Comparison of ENCODE assay signal across 8 mouse cellular contexts in genomic region chr4:98758012-98758821, GRCm38 (mm10). TPM values are rescaled to one million over a fixed set of nuclear protein-coding genes. Genes with fewer than 3 reads are reported as not detected.
DNase-seq lines count a peak whose midpoint lies in the region; ATAC-seq and TF ChIP-seq lines count a peak whose summit lies in the region.

No protein-coding gene starts in this region.

- no peak overlapping the region for H3K27ac ChIP-seq in heart, embryonic 11.5 days (ENCODE audit: low read depth, low read length)
- H3K27ac ChIP-seq in heart, adult 2 months, result no peak overlapping the region
- no peak overlapping the region for H3K27ac ChIP-seq in heart, postnatal 0 days (ENCODE audit: low read depth)

- 42% methylated on average over 4 of the region's 4 CpGs for WGBS in heart, embryonic 11.5 days (ENCODE audit: insufficient replicate concordance)
- 63% methylated on average over 4 of the region's 4 CpGs for WGBS in heart, adult 2 months
- WGBS in heart, postnatal 0 days, result 54% methylated on average over 4 of the region's 4 CpGs

- peak; percentile 43; the same call in 1 of the 2 replicates for ATAC-seq in heart, embryonic 11.5 days (replicated peaks; ENCODE audit: insufficient number of reproducible peaks, low FRiP score, low TSS enrichment)
- peak; percentile 53 for ATAC-seq in heart, postnatal 0 days (ENCODE audit: insufficient read depth, low read depth)

- TF ChIP-seq CTCF in heart, adult 2 months (IDR thresholded peaks at IDR 0.05), result no peak
- no peak for TF ChIP-seq CTCF in brain, embryonic 14.5 days (IDR thresholded peaks at IDR 0.05; ENCODE audit: borderline replicate concordance, extremely low read depth, insufficient read depth, insufficient read length)
- no peak for TF ChIP-seq CTCF in heart, postnatal 0 days (IDR thresholded peaks at IDR 0.05; ENCODE audit: low read depth)

- intact Hi-C loops in heart, adult 2 months (cut with DNase I), result no loop called here

- no peaks in the 10 kb centered on the region for H3K9me3 ChIP-seq in heart, embryonic 11.5 days (replicated peaks; ENCODE audit: control insufficient read depth, low read length)
- H3K9me3 ChIP-seq in heart, postnatal 0 days (replicated peaks; ENCODE audit: control insufficient read depth, low read length), result no peaks in the 10 kb centered on the region

- TF ChIP-seq POLR2A in heart, adult 2 months (IDR thresholded peaks at IDR 0.05; ENCODE audit: insufficient read depth, low read depth, low read length), result no peak
- TF ChIP-seq POLR2A in brain, embryonic 14.5 days (IDR thresholded peaks at IDR 0.05; ENCODE audit: borderline replicate concordance, extremely low read depth, insufficient read depth, insufficient read length, poor library complexity, severe bottlenecking), result no peak

- DNase-seq in heart, adult 2 months, result no peak
- DNase-seq in brain, embryonic 14.5 days (ENCODE audit: low read depth), result peak; percentile 88
- DNase-seq in heart, postnatal 0 days (ENCODE audit: low spot score), result no peak
- DNase-seq in lung, postnatal 4 days, result peak; percentile 32 to 50
- no peak for DNase-seq in ovary, postnatal 10 days (ENCODE audit: low spot score)
- no peak for DNase-seq in testis, postnatal 14 days (ENCODE audit: low spot score)
- no peak for DNase-seq in c-Kit-positive CD71-positive TER-119-positive erythroid progenitor cells, embryonic 14.5 days (ENCODE audit: low spot score)

- H3K4me1 ChIP-seq in heart, embryonic 11.5 days (ENCODE audit: control insufficient read depth, insufficient read depth, low read length), result no peaks in the 10 kb centered on the region
- H3K4me1 ChIP-seq in heart, adult 2 months (ENCODE audit: control insufficient read depth, insufficient read depth, low read length), result peaks cover 2% of the 10 kb centered on the region
- H3K4me1 ChIP-seq in heart, postnatal 0 days (ENCODE audit: control insufficient read depth, insufficient read depth), result no peaks in the 10 kb centered on the region

- no peaks in the 10 kb centered on the region for H3K79me2 ChIP-seq in heart, adult 2 months (replicated peaks; ENCODE audit: control insufficient read depth, insufficient read depth, low read length)

- no peak overlapping the region for H3K4me2 ChIP-seq in heart, embryonic 11.5 days
- no peak overlapping the region for H3K4me2 ChIP-seq in heart, postnatal 0 days (ENCODE audit: low read depth, low read length)

- H3K4me3 ChIP-seq in heart, embryonic 11.5 days (ENCODE audit: low read depth, low read length), result no peak overlapping the region
- no peak overlapping the region for H3K4me3 ChIP-seq in heart, adult 2 months
- no peak overlapping the region for H3K4me3 ChIP-seq in heart, postnatal 0 days (ENCODE audit: low read depth, low read length)

- no peak for TF ChIP-seq EP300 in heart, adult 2 months (IDR thresholded peaks at IDR 0.05; ENCODE audit: insufficient read depth, low read depth, low read length)
- no peak for TF ChIP-seq EP300 in heart, postnatal 0 days (IDR thresholded peaks at IDR 0.05; ENCODE audit: low read depth)

- H3K36me3 ChIP-seq in heart, embryonic 11.5 days (ENCODE audit: control insufficient read depth, insufficient read depth, low read length), result no peaks in the 10 kb centered on the region
- H3K36me3 ChIP-seq in heart, adult 2 months (ENCODE audit: control insufficient read depth, insufficient read depth, low read length), result no peaks in the 10 kb centered on the region
- H3K36me3 ChIP-seq in heart, postnatal 0 days (replicated peaks; ENCODE audit: control insufficient read depth, insufficient read depth, low read length), result no peaks in the 10 kb centered on the region

- H3K27me3 ChIP-seq in heart, embryonic 11.5 days (ENCODE audit: control insufficient read depth, insufficient read depth, low read length), result no peaks in the 10 kb centered on the region
- no peaks in the 10 kb centered on the region for H3K27me3 ChIP-seq in heart, adult 2 months (ENCODE audit: control insufficient read depth, insufficient read depth, low read length)
- no peaks in the 10 kb centered on the region for H3K27me3 ChIP-seq in heart, postnatal 0 days (ENCODE audit: control insufficient read depth, insufficient read depth, low read length)

- no peak overlapping the region for H3K9ac ChIP-seq in heart, embryonic 11.5 days (ENCODE audit: low read depth, low read length)
- no peak overlapping the region for H3K9ac ChIP-seq in heart, adult 2 months (ENCODE audit: low read depth, low read length)
- H3K9ac ChIP-seq in heart, postnatal 0 days (replicated peaks; ENCODE audit: low read depth, low read length), result no peak overlapping the region

RNA-seq across cellular contexts. Expression of gene L1td1, which starts 31.7 kb away (rescaled TPM):
- polyA plus RNA-seq in heart, embryonic 11.5 days (2014; fragmentation: Nextera tagmentation; extraction: Ambion mirVana), result 0.10 and 0.26 TPM in 2 replicates
- under 1 TPM in 1 of 2 experiments, not detected in 1; 0.20 TPM for total RNA-seq in heart, adult 2 months (2021)
- 0.15 TPM in 1 of 2 replicates, not detected in the other for polyA plus RNA-seq in heart, adult 2 months (2012; rRNA removed)
- 0.04 and 0.31 TPM in 2 replicates for polyA plus RNA-seq in brain, embryonic 14.5 days (2012; rRNA removed)
- total RNA-seq in heart, postnatal 0 days (2014; rRNA removed; ENCODE audit: low replicate concordance), result 0.11 TPM in 1 of 2 replicates, not detected in the other
- not detected in 2 replicates for polyA plus RNA-seq in heart, postnatal 0 days (2015; fragmentation: Nextera tagmentation; extraction: Ambion mirVana)

RNA-seq across cellular contexts. Expression of gene Kank4, which starts 59.1 kb away (rescaled TPM):
- polyA plus RNA-seq in heart, embryonic 11.5 days (2014; fragmentation: Nextera tagmentation; extraction: Ambion mirVana), result 0.72 and 1.1 TPM in 2 replicates
- total RNA-seq in heart, adult 2 months (2021), result under 1 TPM; 0.50 to 0.84 TPM
- 0.51 and 1.2 TPM in 2 replicates for polyA plus RNA-seq in heart, adult 2 months (2012; rRNA removed)
- polyA plus RNA-seq in brain, embryonic 14.5 days (2012; rRNA removed), result 1.8 and 3.2 TPM in 2 replicates
- 1.1 and 3.3 TPM in 2 replicates for total RNA-seq in heart, postnatal 0 days (2014; rRNA removed; ENCODE audit: low replicate concordance)
- polyA plus RNA-seq in heart, postnatal 0 days (2015; fragmentation: Nextera tagmentation; extraction: Ambion mirVana), result 0.22 and 0.38 TPM in 2 replicates

Comparison
In these comparisons a context has a peak if more than half of its experiments do, and no peak if none do; other contexts are left out.
1. DNase-seq: peak in brain, embryonic 14.5 days (single experiment) and lung, postnatal 4 days (2 of 2); none in heart, adult 2 months (0 of 2), heart, postnatal 0 days (single experiment), ovary, postnatal 10 days (single experiment), testis, postnatal 14 days (single experiment) and c-Kit-positive CD71-positive TER-119-positive erythroid progenitor cells, embryonic 14.5 days (single experiment).